ENCODE assay signal across 10 mouse cellular contexts in the genomic region with DNA sequence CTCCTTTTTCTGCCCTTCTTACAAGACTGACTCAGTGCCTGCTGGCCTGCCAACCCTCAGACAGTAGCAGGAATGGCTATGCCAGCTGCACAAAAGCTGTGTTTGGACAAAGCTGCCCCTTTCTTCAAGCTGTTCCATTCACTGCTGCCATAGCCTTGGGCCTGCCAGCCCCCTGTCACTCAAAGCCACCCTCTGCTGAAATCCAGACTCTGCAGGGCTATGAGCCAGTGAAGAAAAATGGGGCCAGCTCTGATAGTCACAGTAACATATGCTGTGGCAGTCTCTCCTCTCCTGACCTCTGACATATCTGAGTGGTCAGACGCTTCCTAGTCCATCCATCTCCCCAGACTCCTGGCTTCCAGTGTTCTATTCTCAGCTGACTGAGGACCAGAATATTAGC.
DNase-seq lines count a peak whose midpoint lies in the region; ATAC-seq and TF ChIP-seq lines count a peak whose summit lies in the region.
"Had no signal": no experiment of that assay in that cellular context is flagged by ENCODE, and none has a peak within 500 bp of the region (broad histone marks: within the 10 kb centered on the region; RNA-seq: fewer than 3 reads in every experiment).

No protein-coding gene starts in this region.

- H3K9ac ChIP-seq in lung, postnatal 0 days (replicated peaks; ENCODE audit: low read depth), result no peak overlapping the region
- no peak overlapping the region for H3K9ac ChIP-seq in forebrain, embryonic 15.5 days (replicated peaks)
- H3K9ac ChIP-seq in stomach, postnatal 0 days (ENCODE audit: low read length), result no peak overlapping the region
- H3K9ac ChIP-seq: midbrain, embryonic 12.5 days; stomach, embryonic 15.5 days had no signal

- H3K4me3 ChIP-seq in lung, postnatal 0 days (ENCODE audit: low read depth, low read length), result no peak overlapping the region
- H3K4me3 ChIP-seq in forebrain, embryonic 15.5 days, result no peak overlapping the region
- no peak overlapping the region for H3K4me3 ChIP-seq in stomach, postnatal 0 days (ENCODE audit: low read depth, low read length)
- H3K4me3 ChIP-seq: midbrain, embryonic 12.5 days; stomach, embryonic 15.5 days had no signal

- no peak for TF ChIP-seq CTCF in lung, postnatal 0 days (IDR thresholded peaks at IDR 0.05)
- TF ChIP-seq CTCF in stomach, postnatal 0 days (IDR thresholded peaks at IDR 0.05; ENCODE audit: low read depth), result no peak

- no peaks in the 10 kb centered on the region for H3K9me3 ChIP-seq in lung, postnatal 0 days (ENCODE audit: low read length)
- H3K9me3 ChIP-seq in forebrain, embryonic 15.5 days, result no peaks in the 10 kb centered on the region
- no peaks in the 10 kb centered on the region for H3K9me3 ChIP-seq in stomach, postnatal 0 days (ENCODE audit: control insufficient read depth, low read length)
- H3K9me3 ChIP-seq: midbrain, embryonic 12.5 days; stomach, embryonic 15.5 days had no signal

- H3K4me1 ChIP-seq in lung, postnatal 0 days (ENCODE audit: insufficient read depth, low read depth, low read length), result no peaks in the 10 kb centered on the region
- H3K4me1 ChIP-seq in forebrain, embryonic 15.5 days, result peaks cover 46% of the 10 kb centered on the region
- H3K4me1 ChIP-seq in stomach, postnatal 0 days (replicated peaks; ENCODE audit: control insufficient read depth, insufficient read depth), result no peaks in the 10 kb centered on the region
- H3K4me1 ChIP-seq: stomach, embryonic 15.5 days had no signal

- H3K36me3 ChIP-seq in lung, postnatal 0 days (ENCODE audit: insufficient read depth, low read length), result no peaks in the 10 kb centered on the region
- no peaks in the 10 kb centered on the region for H3K36me3 ChIP-seq in forebrain, embryonic 15.5 days
- H3K36me3 ChIP-seq in stomach, postnatal 0 days (ENCODE audit: control insufficient read depth, insufficient read depth, low read length), result no peaks in the 10 kb centered on the region
- H3K36me3 ChIP-seq: midbrain, embryonic 12.5 days; stomach, embryonic 15.5 days had no signal

- WGBS in lung, postnatal 0 days, result 36% methylated on average over 1 of the region's 1 CpGs
- 25% methylated on average over 1 of the region's 1 CpGs for WGBS in forebrain, embryonic 15.5 days
- WGBS in stomach, postnatal 0 days, result 44% methylated on average over 1 of the region's 1 CpGs

- peak; percentile 6 for DNase-seq in lung, postnatal 10 days
- DNase-seq in lung, postnatal 0 days (ENCODE audit: low spot score), result no peak
- peak; percentile 26 for DNase-seq in left cerebral cortex, adult 11 months (ENCODE audit: low spot score)
- no peak for DNase-seq in stomach, postnatal 0 days (ENCODE audit: low spot score)
- no peak for DNase-seq in spleen, adult 12 weeks (ENCODE audit: low spot score)
- no peak for DNase-seq in embryo, embryonic 9.5 days (ENCODE audit: extremely low spot score)

- no peaks in the 10 kb centered on the region for H3K27me3 ChIP-seq in lung, postnatal 0 days (replicated peaks; ENCODE audit: insufficient read depth, low read length)
- H3K27me3 ChIP-seq in forebrain, embryonic 15.5 days, result no peaks in the 10 kb centered on the region
- no peaks in the 10 kb centered on the region for H3K27me3 ChIP-seq in stomach, postnatal 0 days (ENCODE audit: control insufficient read depth, insufficient read depth, low read length)
- H3K27me3 ChIP-seq: midbrain, embryonic 12.5 days; stomach, embryonic 15.5 days had no signal

- no peak for ATAC-seq in lung, postnatal 0 days
- peak; percentile 92 for ATAC-seq in forebrain, embryonic 15.5 days (replicated peaks)
- 0 out of 2 replicates have a peak, but pooled peaks have one; percentile 15 for ATAC-seq in stomach, postnatal 0 days (ENCODE audit: low FRiP score, low TSS enrichment)
- no peak for ATAC-seq in megakaryocyte progenitor cell, adult 5-6 weeks (replicated peaks; ENCODE audit: poor library complexity)

- H3K4me2 ChIP-seq in lung, postnatal 0 days (replicated peaks; ENCODE audit: low read depth, low read length), result no peak overlapping the region
- H3K4me2 ChIP-seq in forebrain, embryonic 15.5 days (replicated peaks), result no peak overlapping the region
- no peak overlapping the region for H3K4me2 ChIP-seq in stomach, postnatal 0 days (replicated peaks; ENCODE audit: low read depth)
- H3K4me2 ChIP-seq: midbrain, embryonic 12.5 days; stomach, embryonic 15.5 days had no signal

- no peak for TF ChIP-seq EP300 in lung, postnatal 0 days (IDR thresholded peaks at IDR 0.05)
- no peak for TF ChIP-seq EP300 in stomach, postnatal 0 days (optimal IDR thresholded peaks at IDR 0.05)

- no peak overlapping the region for H3K27ac ChIP-seq in lung, postnatal 0 days (ENCODE audit: low read length)
- H3K27ac ChIP-seq in forebrain, embryonic 15.5 days (replicated peaks), result peak overlapping the region; percentile 71
- no peak overlapping the region for H3K27ac ChIP-seq in stomach, postnatal 0 days (replicated peaks)
- H3K27ac ChIP-seq: midbrain, embryonic 12.5 days; stomach, embryonic 15.5 days had no signal

Comparison
In these comparisons a context has a peak if more than half of its experiments do, and no peak if none do; other contexts are left out.
1. DNase-seq: peak in lung, postnatal 10 days (single experiment) and left cerebral cortex, adult 11 months (single experiment); none in lung, postnatal 0 days (single experiment), stomach, postnatal 0 days (single experiment), spleen, adult 12 weeks (single experiment) and embryo, embryonic 9.5 days (single experiment).
2. ATAC-seq: peak in forebrain, embryonic 15.5 days (single experiment) and stomach, postnatal 0 days (single experiment); none in lung, postnatal 0 days (single experiment) and megakaryocyte progenitor cell, adult 5-6 weeks (single experiment).